Mouse (Mus musculus): ENCODE measurements around the gene Mbtps1.

The Mbtps1 gene

DNA sequence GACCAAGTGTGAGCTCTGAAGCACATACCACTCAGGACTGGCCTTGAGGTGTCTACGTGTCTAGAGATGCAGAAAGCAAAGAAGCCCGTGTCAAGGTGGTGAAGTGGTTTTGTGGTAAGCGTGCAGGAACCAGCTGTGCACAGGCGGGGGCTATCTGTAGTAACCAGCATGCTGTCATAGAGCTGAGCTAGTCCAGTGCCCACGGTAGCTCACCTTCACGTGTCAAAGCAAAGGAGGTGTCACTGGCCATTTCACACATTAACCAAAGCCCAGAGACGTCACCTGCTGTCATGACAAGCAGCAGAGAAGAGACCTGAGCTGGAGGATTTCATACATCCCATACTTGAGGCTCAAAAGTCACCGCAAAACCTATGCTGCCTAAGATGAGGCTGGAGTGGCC lies 52.4 kb downstream of the Mbtps1 start:
- intact Hi-C loops (cut with DNase I): loop anchor here (5.0 kb wide), 1 partner anchor 99 kb away; no protein-coding TSS in a partner anchor

DNA sequence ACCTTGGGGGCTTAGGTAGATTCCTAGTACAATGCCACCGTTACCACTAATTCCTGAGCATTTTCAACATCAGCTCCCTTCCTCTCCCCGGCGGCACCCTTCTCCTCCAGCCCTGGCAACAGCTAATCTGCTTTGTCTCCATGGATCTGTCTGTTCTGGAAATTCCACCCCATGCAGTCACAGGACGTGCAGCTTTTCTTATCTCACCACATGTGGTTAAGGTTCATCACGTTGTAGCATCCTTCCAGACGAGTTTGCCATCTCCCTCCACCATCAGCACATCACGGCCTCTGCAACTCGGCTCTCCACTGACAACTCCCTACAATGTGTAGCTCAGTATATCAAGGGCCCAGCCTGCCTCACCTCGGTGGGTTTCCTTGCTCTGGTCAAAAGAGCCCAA lies 53.0 kb downstream of the Mbtps1 start:
- intact Hi-C loops (cut with DNase I): loop anchor here (5.0 kb wide), 1 partner anchor 98 kb away; no protein-coding TSS in a partner anchor

DNA sequence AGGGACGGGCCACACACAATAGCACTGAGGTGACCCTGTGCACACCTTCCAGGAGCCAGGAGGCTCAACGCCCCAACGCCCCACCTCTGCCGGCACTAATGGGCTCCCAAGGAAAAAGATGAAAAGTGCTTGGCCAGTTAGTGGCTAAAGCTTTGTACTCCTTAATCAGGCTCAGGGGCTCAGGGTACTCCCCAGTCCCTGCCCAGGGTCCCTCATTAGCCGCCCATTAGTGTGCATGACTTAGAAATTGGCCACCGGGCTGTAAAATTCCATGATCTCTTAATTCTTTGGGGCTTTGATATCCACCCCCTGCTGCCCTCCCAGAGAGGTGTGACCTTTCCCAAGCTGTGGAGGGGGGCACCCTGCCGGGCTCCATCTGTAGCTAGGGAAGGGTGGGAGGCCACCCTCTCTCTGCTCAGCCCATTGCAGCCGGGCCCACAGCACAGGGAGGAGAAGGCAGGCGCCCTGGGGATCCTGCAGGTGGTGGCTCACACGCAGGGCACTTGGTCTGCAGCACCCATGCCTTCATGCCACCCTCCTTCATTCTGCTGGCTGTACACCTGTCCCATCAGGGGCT lies 55.3 kb downstream of the Mbtps1 start:
- intact Hi-C loops (cut with DNase I): no loop called here

DNA sequence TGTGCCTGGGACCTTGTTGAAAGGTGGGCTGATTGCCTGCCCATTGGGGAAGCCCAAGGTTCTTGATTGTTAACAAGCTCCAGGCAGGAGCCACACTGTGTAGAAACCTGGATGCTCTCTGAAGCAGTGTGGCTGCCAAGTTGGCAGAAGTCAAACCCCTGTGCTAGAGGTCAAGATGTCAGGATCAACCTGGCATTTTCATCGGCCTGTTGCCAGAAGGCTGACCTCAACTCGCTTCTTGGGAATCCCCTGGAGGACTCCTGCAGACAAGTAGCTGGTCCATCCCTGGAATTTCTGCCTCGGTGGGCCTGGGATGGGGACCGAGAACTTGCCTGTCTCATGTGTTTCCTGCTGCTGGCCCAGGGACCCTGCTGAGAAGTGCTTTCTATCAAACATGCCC lies 56.4 kb downstream of the Mbtps1 start:
- intact Hi-C loops (cut with DNase I): no loop called here

DNA sequence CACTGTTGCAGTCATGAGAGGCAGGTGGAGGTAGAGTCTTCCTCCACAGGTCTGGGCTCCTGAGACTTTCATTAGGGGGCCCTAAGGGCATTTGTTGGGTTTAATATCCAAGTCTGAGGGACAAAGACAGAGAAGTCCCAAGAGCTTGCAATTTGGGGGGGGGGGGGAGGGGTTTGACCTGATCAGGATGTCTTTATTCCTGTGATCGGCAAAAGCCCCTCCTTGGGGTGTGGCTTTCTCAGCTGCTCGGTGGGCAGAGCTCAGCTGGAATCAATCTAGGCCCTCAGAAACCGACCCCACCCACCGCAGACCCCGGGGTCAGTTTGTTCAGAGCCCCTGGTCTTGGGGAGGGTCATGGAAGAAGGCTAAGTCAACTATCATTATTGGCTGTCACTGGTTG lies 56.9 kb downstream of the Mbtps1 start, which contains the start of gene Slc38a8:
Gene Slc38a8, minus strand, starts transcription at position 101 of the 400 bp plus-strand sequence.
- intact Hi-C loops (cut with DNase I): no loop called here

DNA sequence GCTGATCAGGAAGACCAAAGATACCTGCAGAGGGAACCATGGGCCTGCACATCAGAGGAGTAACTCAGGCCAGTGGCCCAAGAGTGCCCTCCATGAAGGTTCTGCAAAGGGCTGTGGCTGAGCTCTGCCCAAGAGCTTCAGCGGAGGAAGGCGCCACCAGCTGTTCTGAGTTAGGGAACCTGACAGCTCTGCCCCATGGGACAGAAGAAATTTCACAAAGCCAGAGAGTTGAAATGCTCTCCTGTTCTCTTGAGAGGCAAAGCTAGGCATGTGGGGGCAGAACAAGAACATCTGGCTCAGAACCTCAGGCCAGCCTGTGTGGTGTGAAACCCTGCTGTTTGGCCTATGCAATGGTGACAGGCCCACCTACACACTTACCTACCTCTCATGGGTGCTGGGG lies 58.7 kb downstream of the Mbtps1 start:
- intact Hi-C loops (cut with DNase I): no loop called here

DNA sequence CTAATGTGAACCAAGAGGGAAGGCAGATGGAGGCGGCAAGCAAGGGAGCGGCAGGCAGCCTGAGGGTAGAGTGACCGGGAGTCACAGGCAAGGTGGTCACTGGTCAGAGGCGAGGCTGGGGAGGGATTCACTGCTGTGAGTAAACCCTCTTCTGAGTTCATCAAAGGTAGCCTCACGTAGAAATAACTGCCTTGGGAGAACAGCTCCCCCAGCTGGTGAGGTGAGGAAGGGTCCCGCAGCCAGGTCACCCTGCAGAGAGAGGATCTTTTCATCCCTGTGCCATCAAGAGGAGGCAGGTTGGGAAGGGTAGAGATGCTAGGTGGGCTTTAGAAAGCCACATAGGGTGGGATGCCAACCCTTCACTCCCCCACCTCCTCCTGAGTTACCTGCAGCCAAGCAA lies 61.7 kb downstream of the Mbtps1 start:
- intact Hi-C loops (cut with DNase I): loop anchor here (1.0 to 2.0 kb wide), 2 partner anchors 54 to 85 kb away; no protein-coding TSS in a partner anchor

DNA sequence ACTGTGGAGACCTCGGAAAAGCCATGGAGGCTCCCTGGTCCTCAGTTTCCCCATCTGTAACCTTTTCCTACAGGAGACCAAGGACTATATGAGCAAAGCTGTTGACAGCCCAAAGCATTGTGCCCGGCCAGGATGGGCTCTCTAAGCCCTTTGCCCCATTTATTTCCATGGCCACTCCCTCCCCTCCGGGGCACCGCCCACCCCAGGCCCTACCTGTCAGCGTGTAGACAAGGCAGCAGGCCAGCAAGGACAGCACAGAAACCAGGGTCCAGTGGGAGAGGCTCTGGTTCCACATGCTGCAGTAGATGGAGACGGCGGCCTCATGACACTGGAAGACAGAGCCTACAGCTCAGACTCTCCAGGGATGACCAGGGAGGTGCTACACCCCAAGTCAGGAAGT lies 71.4 kb downstream of the Mbtps1 start:
- intact Hi-C loops (cut with DNase I): no loop called here

DNA sequence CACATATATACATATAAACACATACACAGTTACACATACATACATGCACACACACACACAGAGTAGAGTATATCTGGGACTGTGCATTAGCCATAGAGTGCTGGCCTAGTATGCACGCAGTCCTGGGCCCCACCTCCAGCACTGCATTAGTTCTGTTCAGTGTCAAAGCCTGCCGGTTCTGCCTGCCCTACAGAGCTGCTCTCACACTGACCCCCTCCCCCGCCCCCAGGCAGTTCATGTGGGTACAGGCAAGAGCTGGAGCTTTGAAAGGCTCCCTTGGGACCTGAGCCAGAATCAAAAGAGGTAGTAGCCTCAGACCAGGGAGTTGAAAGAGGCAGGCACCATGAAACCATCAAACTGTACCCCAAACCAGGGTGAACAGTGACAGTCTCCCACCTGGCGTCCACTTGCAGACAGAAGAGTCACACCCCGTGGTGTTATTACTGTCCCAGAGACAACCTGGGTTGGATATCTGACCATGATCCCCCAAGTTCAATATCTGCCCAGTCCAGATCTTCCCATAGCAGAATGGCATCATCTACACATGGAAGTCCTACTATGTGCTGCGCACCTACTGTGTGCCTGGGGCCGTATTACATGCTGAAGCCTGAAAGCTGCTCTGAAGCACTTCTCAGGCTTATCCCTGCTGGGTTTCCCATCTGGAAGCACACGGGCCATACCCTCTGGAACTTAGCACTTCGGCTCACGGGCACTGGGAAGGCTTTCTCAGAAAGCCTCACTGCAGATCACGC lies 74.2 kb downstream of the Mbtps1 start:
- intact Hi-C loops (cut with DNase I): no loop called here

DNA sequence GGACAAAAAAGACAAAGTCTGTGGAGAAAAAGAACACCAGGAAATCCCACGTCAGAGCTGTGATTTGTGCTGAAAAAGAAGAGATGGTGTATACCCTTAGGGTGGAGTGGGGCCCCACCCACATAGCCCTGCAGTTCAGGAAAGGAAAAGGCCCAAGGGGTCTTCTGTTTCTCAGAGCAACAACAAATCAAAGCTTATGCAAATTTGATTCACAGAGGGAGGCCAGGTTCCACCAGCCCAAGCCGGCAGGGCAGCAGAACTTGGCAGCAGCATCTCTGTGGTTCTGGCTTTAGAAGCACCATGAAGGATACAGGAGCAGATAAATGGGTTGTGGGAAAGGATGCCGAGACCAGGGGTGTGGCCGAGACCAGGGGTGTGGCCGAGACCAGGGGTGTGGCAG lies 79.9 kb downstream of the Mbtps1 start:
- intact Hi-C loops (cut with DNase I): no loop called here

DNA sequence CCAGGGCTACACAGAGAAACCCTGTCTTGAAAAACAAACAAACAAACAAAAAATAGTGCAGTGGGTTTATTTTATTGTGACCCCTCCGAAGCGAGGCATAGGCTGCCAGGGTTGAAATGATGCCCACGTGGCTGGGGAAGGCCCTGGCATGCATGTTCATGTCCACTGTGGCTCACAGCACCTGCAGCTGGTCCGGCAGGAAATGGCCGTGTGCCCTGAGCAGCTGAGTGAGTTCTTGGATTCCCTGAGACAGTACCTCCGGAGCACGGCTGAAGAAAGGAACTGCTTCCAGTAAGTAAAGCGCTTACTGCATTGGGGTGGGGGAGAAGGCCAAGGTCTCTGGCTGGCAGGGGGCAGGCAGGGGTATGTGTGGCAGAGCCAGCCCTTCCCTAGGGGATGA lies 90.4 kb downstream of the Mbtps1 start:
- intact Hi-C loops (cut with DNase I): no loop called here

DNA sequence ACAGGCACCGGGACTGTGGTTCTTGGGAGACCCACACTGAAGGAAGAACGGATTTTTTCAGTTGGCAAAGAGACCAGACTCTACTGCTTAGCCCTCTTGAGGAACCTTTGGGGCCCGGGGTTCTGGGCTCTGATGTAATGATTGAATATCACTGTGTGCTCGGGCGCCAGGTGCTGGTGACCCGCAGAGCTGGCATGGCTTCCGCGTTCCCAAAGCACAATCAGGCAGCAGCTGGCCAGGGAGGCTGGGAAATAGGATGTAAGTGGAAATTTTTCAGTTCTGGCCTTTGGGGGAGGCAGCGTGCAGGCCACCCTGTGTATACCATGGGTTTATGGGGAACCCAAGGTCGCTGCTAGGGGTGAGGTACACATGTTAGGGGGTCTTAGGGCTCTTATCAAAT lies 91.7 kb downstream of the Mbtps1 start:
- intact Hi-C loops (cut with DNase I): no loop called here

DNA sequence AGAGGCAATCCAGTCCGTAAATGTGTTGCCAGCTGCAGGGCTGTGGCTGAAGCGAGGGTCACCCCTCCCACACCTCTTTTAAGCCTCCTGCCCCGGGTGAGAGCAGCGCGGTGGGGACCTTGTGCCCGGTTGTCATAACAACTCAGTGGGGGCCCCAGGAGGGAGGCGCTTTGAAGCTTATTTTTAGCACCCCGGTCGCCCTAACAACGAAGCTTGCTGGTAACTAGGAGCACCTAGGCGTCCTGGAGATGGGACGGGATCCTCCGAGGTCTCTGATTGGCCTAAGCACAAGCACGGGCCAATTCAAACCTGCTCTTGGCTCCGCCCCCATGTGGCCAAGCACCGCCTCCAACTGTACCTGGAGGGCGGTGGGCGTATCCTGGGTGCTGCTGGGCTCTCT lies 92.4 kb downstream of the Mbtps1 start:
- intact Hi-C loops (cut with DNase I): no loop called here

DNA sequence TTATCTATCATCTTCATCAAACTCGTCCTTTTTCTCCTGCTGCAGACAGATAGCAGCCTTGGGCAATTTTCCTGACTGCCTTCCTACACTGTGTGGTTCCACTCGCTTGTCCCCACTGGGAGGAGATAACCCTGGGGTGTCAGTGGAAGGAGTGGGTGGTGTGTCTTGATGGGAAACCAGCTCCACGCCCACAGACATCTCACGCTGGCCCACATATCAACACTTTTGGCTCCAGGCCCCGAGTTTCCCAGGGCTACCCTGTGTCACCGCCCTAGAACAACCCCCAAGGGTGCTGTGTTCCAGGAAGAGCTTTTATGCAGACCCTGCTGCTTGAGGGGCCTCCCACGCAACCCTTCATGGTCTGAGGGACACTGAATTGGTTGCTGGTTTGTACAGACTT lies 94.8 kb downstream of the Mbtps1 start:
- intact Hi-C loops (cut with DNase I): no loop called here

DNA sequence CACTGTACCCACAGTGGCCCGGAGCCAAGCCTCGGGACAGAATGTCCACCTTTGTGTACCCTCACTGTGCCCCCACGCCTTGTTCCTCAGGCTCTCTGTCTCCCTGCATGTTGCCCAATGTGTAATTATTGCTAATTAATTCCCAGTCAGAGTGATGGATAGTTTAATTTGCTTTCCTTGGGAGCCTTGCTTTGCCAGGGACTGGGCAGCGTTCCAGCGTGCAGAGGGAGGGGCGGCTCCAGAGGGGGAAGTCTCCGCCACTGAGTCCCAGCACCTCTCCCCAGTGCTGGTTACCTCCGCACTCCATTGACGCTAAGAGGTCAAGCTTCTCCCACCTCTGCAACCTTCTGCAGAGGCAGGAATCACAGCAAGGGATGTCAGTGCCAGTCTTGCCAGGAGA lies 97.2 kb downstream of the Mbtps1 start:
- intact Hi-C loops (cut with DNase I): no loop called here

DNA sequence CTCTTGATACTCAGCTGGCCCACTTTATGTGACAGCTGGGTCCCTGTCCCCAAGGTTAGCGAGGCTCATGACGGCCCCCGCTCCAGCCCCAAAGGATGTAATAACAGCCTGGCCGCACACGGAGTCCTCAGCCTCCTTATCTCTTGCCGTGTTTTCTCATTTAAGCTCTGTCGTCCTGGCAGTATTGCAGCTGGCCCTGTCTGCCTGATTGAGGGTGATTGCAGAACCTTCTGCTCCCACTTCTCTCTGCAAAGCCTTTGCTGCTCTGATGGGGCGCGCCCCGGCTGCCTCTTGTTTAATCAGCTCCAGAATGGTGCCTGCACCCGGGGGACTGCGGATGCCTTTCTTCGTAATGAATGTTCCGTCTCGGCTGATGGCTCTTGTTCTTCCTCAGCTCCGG lies 98.8 kb downstream of the Mbtps1 start:
- intact Hi-C loops (cut with DNase I): no loop called here

Measured in adrenal gland (tissue).